Mouse (Mus musculus) kidney, embryonic 15.5 days (tissue): ENCODE data around the gene Myh10. TPM values are rescaled to one million over a fixed set of nuclear protein-coding genes. Genes with fewer than 3 reads are reported as not detected.

Experiments
- ATAC-seq: fragments of 200-750 bp; cut with Nextera tagmentation; replicated peaks from 2 replicates; pipeline ENCODE4 v1.8.0; 2017; ENCODE audit warnings: moderate TSS enrichment; ENCODE audit not compliant: low FRiP score
- H3K27ac ChIP-seq: fragments of 300-500 bp; sonication (generic); 2 replicates; pipeline ENCODE4 v1.5.1; 2015; ENCODE audit warnings: mild to moderate bottlenecking, inconsistent platforms
- H3K27me3 ChIP-seq: fragments of 300-500 bp; sonication (generic); 2 replicates; pipeline ENCODE4 v1.6.1; 2015; ENCODE audit warnings: inconsistent platforms
- H3K36me3 ChIP-seq: fragments of 300-500 bp; sonication (generic); 2 replicates; pipeline ENCODE4 v1.6.1; 2015; ENCODE audit warnings: inconsistent platforms
- H3K4me1 ChIP-seq: fragments of 300-500 bp; sonication (generic); 2 replicates; pipeline ENCODE4 v1.6.1; 2015; ENCODE audit warnings: inconsistent platforms
- H3K4me2 ChIP-seq: fragments of 300-500 bp; sonication (generic); 2 replicates; pipeline ENCODE4 v1.6.1; 2015; ENCODE audit warnings: moderate library complexity, mild to moderate bottlenecking, inconsistent platforms
- H3K4me3 ChIP-seq: fragments of 300-500 bp; sonication (generic); replicated peaks from 2 replicates; pipeline ENCODE4 v1.5.1; 2015; ENCODE audit warnings: mild to moderate bottlenecking, inconsistent platforms
- H3K9ac ChIP-seq: fragments of 300-500 bp; sonication (generic); 2 replicates; pipeline ENCODE4 v1.6.1; 2015; ENCODE audit warnings: mild to moderate bottlenecking, inconsistent platforms
- H3K9me3 ChIP-seq: fragments of 300-500 bp; sonication (generic); replicated peaks from 2 replicates; pipeline ENCODE4 v1.6.1; 2016; ENCODE audit warnings: inconsistent platforms
- WGBS: fragments of 180-500 bp; shearing (Covaris S2); methylation state at CpG from one replicate; pipeline ENCODE4 v1.1.7; 2015; ENCODE audit warnings: mixed read lengths; 5-methylcytosine and 5-hydroxymethylcytosine counted together
- polyA plus RNA-seq: library from polyadenylated mRNA; unstranded; fragments of >200 nt; fragmentation: Nextera tagmentation; extraction: Ambion mirVana; gene quantifications from 2 replicates; pipeline ENCODE4 v1.2.1, GENCODE M21; 2015

Myh10 gene
- polyA plus RNA-seq, 1 experiment from 2014 or later = 137 TPM

DNA sequence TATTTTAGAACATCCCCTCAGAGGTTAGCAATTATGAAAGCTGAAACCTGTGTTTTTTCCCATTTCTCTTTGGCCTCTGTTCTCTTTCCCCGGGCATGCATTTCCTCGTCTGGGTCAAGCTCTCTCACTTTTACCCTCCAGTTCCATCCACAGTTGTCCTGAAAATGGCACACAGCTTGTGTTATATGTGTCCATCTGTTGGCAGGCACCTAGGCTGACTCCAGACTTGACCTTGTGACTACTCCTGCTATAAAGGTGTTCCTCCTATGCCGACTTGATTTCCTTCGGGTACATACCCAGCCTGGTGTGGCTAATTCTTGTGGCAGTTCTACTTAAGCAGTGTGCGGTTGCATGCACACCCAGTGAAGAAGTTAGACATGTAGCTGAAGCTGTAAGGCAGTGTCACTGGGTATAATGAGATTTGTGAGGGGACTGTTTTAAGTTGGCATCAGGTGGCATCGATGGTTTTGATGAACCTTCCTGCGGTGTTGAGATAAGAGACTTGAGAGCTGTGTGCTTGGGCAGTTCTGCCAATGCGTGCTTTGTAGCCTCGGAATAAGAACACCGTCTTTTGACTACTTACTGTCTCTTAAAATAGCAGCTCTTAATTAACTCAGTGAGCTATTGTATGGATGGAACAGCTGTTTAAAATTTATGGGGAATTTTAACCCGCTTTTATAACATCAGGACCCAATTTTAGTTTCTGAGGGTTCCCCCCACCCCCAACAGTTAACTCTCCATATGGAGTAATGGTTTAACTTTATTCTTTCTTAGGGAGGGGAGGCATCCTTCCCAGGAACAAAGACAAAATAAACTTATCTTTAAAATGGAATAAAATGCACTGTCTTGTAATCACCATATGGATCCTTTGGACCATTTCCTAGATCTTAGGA lies 65.3 kb downstream of the Myh10 start:
- H3K9me3 ChIP-seq = no peaks in the 10 kb centered on the region
- no peak overlapping the region for H3K4me3 ChIP-seq
- no peak overlapping the region for H3K4me2 ChIP-seq
- H3K27me3 ChIP-seq = no peaks in the 10 kb centered on the region
- H3K36me3 ChIP-seq = peaks cover 51% of the 10 kb centered on the region
- no peak for ATAC-seq
- no peak overlapping the region for H3K9ac ChIP-seq
- no peak overlapping the region for H3K27ac ChIP-seq
- H3K4me1 ChIP-seq = peaks cover 39% of the 10 kb centered on the region
- WGBS = 85% methylated on average over 11 of the region's 11 CpGs

- WGBS = 96% methylated on average over 3 of the region's 3 CpGs
- Histone ChIP-seq H3K4me2 (no peak overlapping the region), H3K9ac (no peak overlapping the region), H3K27ac (no peak overlapping the region), H3K9me3 (no peaks in the 10 kb centered on the region), H3K4me1 (peaks cover 13% of the 10 kb centered on the region), H3K27me3 (no peaks in the 10 kb centered on the region), H3K36me3 (peaks cover 67% of the 10 kb centered on the region), H3K4me3 (no peak overlapping the region)
- no peak for ATAC-seq
These were observed 68.3 kb downstream of the Myh10 start for GRCm38 (mm10) chr11:68759691-68760090.

DNA sequence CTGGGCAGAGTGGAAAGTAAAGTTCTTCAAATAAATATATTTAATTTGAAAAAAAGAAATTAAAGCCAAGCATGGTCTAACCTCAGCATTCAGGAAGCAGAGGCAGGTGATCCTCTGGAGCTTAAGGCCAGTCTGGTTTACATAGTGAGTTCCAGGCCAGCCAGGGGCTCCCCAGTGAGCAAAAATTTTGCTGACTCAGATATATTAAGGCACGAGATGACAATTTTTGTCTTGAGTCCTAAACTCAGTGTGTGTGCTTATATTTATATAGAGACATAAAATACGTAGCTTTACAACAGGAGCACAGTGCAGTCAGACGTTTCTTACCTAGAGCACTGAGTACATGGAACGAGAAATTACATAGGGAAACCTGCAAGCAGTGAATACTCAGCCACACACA lies 69.8 kb downstream of the Myh10 start:
- Histone ChIP-seq H3K27me3 (no peaks in the 10 kb centered on the region), H3K4me3 (no peak overlapping the region), H3K4me2 (no peak overlapping the region), H3K36me3 (peaks cover 80% of the 10 kb centered on the region), H3K9ac (no peak overlapping the region), H3K27ac (no peak overlapping the region), H3K9me3 (no peaks in the 10 kb centered on the region), H3K4me1 (peaks cover 5% of the 10 kb centered on the region)
- ATAC-seq = no peak
- WGBS = 81% methylated on average over 4 of the region's 4 CpGs

DNA sequence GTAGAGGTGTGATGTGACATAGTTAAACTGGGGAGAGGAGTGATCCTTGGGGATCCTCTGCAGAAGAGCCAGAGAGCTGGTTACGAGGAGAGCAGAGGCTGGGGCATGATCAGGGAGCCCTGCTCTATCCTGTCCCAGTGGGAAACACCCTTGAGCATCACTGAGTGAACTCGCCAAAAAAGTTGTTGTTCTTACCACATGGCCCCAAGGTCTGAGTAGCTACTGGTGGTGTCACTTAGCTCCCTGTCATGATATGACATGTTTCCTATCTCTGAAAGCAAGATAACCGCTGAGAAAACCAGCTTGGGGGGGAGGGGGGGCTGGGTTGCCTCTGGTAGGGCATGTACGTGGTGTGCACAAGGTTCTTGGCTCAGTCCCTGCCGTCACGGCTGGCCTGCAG lies 70.3 kb downstream of the Myh10 start:
- H3K36me3 ChIP-seq = peaks cover 81% of the 10 kb centered on the region
- no peak overlapping the region for H3K4me3 ChIP-seq
- no peaks in the 10 kb centered on the region for H3K9me3 ChIP-seq
- WGBS = 82% methylated on average over 6 of the region's 6 CpGs
- H3K9ac ChIP-seq = no peak overlapping the region
- peaks cover 2% of the 10 kb centered on the region; the same call in 1 of the 2 replicates for H3K4me1 ChIP-seq
- no peak overlapping the region for H3K4me2 ChIP-seq
- ATAC-seq = no peak
- H3K27ac ChIP-seq = no peak overlapping the region
- H3K27me3 ChIP-seq = no peaks in the 10 kb centered on the region

GRCm38 (mm10) chr11:68764622-68765021 lies 73.3 kb downstream of the Myh10 start:
- Histone ChIP-seq H3K9me3 (no peaks in the 10 kb centered on the region), H3K4me1 (no peaks in the 10 kb centered on the region), H3K27ac (no peak overlapping the region), H3K9ac (no peak overlapping the region), H3K4me3 (no peak overlapping the region), H3K36me3 (peaks cover 99% of the 10 kb centered on the region), H3K4me2 (no peak overlapping the region), H3K27me3 (no peaks in the 10 kb centered on the region)
- 66% methylated on average over 3 of the region's 3 CpGs for WGBS
- no peak for ATAC-seq

DNA sequence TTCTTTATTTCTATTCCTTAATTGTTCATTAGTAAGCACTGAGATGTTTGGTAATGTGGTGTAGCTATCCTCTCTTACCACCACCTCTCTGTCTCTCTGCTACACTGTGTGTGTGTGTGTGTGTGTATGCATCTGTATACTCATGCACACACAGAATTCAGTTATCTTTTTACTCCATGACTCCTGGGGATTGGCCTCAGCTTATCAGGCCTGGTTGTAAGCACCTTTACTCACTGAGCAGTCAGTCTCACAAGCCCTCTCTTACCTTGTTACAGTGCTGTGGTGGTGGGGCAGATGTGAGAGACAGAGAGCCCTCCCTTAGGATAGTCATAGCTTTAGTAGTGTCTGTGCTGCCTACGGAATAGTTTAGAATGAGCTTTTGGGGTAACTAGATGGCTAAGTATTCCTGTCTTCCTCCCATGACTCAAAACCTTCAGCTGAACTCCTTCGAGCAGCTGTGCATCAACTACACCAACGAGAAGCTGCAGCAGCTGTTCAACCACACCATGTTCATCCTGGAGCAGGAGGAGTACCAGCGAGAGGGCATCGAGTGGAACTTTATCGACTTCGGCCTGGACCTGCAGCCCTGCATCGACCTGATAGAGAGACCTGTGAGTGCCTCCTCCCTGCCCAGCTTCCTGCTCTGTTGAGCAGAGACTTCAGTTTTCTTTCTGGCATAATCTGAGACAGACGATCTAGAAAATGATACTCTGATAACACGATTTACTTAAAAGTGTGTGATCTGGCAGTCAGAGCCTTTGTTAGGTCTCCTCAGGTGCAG lies 76.6 kb downstream of the Myh10 start:
- Histone ChIP-seq H3K9me3 (no peaks in the 10 kb centered on the region), H3K9ac (no peak overlapping the region), H3K4me2 (no peak overlapping the region), H3K27me3 (no peaks in the 10 kb centered on the region), H3K36me3 (peaks cover 100% of the 10 kb centered on the region), H3K4me3 (no peak overlapping the region), H3K27ac (no peak overlapping the region), H3K4me1 (no peaks in the 10 kb centered on the region)
- no peak for ATAC-seq
- WGBS = 95% methylated on average over 10 of the region's 10 CpGs

DNA sequence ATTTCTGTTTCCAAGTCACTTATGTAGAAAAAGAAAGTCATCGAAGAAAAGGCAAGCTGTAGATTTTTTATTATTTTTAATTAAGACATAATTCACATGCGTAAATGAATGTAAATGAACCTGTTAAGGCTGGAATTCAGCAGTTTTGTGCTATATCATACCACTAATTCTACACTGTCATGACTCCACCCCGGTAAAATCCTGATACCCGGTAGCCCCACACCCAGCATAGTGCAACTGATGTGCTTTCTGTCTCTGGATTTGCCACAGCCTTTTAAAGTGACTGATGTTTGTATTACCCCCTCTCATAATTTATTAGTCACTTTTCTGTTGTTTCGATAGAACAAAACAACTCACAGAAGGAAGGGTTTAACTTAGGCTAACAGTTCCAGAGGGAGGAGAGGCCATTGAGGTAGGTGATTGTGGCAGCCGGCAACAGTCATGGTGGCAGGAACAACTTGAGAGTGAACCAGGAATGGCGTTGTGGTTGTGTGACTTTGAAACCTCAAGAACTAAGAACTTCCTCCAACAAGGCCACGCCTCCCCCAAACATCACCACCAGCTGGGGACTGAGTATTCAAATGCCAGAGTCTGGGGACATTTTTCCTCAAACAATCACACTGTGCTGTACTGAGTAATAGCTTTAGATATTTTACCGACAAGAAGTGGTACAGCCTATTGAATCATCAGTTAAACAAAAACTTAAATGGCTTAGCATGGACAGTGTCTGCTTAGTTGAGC lies 78.6 kb downstream of the Myh10 start:
- Histone ChIP-seq H3K27ac (no peak overlapping the region), H3K4me1 (no peaks in the 10 kb centered on the region), H3K27me3 (no peaks in the 10 kb centered on the region), H3K9ac (no peak overlapping the region), H3K4me3 (no peak overlapping the region), H3K9me3 (no peaks in the 10 kb centered on the region), H3K36me3 (peaks cover 100% of the 10 kb centered on the region), H3K4me2 (no peak overlapping the region)
- WGBS = 94% methylated on average over 9 of the region's 9 CpGs
- ATAC-seq = no peak

DNA sequence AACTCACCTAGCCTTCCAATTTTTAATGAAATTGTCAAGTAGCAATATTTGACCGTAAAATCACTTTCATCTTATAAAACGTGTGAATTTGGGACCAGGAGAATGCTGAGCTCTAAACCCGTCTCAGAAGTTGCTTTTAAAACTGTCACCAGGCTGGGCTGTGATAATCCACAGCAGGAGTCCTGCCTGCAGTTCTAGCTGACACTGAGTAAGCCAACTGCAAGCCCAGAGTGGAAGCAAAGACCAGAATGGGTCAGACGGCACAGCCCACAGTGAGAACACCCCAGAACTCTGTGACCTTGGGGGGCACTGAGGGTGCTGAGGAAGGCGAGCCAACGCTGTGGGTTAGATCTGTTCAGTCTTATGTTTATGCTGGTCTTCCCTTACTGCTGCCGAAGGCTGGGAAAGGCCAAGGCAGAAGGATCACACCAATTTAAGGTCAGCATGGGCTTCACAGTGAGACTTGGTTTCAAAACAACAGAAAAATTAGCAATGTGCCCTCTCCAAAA lies 84.8 kb downstream of the Myh10 start:
- Histone ChIP-seq H3K4me1 (no peaks in the 10 kb centered on the region), H3K9me3 (no peaks in the 10 kb centered on the region), H3K27me3 (no peaks in the 10 kb centered on the region), H3K4me3 (no peak overlapping the region), H3K9ac (no peak overlapping the region), H3K36me3 (peaks cover 98% of the 10 kb centered on the region), H3K27ac (no peak overlapping the region), H3K4me2 (no peak overlapping the region)
- ATAC-seq = no peak
- WGBS = 83% methylated on average over 7 of the region's 7 CpGs

GRCm38 (mm10) chr11:68777933-68778332 lies 86.6 kb downstream of the Myh10 start:
- H3K36me3 ChIP-seq = peaks cover 98% of the 10 kb centered on the region
- no peak for ATAC-seq

GRCm38 (mm10) chr11:68778855-68779254 lies 87.5 kb downstream of the Myh10 start:
- Histone ChIP-seq H3K9me3 (no peaks in the 10 kb centered on the region), H3K9ac (no peak overlapping the region), H3K27me3 (no peaks in the 10 kb centered on the region), H3K4me3 (no peak overlapping the region), H3K4me1 (no peaks in the 10 kb centered on the region), H3K27ac (no peak overlapping the region), H3K36me3 (peaks cover 98% of the 10 kb centered on the region), H3K4me2 (no peak overlapping the region)
- ATAC-seq = no peak

More at GRCm38 (mm10) chr11:68777933-68778332, 86.6 kb downstream of the Myh10 start:
- WGBS = 76% methylated on average over 11 of the region's 11 CpGs
- H3K27ac ChIP-seq = no peak overlapping the region
- no peak overlapping the region for H3K4me2 ChIP-seq
- no peaks in the 10 kb centered on the region for H3K4me1 ChIP-seq
- H3K9ac ChIP-seq = no peak overlapping the region
- H3K9me3 ChIP-seq = no peaks in the 10 kb centered on the region
- no peaks in the 10 kb centered on the region for H3K27me3 ChIP-seq
- H3K4me3 ChIP-seq = no peak overlapping the region

DNA sequence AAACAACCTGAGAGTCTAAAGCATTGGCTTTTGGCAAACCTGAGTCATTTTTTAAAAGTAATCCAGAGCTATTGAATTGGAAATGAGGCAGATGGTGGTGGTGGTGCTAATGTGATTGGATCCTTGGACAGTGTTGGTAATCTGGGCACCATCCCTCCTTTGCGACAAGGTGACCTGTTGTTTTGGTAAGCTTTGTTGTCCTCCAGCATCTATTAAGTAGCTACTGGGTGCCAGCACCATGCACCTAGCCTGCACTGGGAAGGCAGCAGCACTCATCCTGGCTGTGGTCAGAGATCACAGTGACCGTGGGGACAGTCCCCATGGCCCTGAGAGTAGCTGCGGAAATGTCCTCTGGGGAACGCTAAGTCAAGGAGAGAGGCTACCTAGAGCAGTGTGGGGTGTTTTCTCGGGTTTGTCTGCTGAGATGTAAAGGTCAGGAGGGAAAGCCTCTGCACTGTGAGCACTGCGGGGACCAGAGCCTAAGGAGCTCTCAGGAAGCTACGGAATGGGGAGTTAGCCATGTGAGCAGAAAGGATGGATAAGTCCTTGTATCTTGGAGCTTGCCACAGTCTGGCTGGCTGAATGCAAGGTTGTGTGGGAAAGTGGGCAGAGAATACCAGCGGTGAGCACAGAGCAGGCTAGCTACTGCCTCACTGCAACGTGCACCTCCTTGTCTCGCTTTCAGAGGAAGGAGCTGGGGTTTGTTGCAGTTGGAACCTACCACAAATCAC lies 88.5 kb downstream of the Myh10 start:
- Histone ChIP-seq H3K4me1 (no peaks in the 10 kb centered on the region), H3K36me3 (peaks cover 98% of the 10 kb centered on the region)
- WGBS = 82% methylated on average over 10 of the region's 10 CpGs

More for the DNA sequence above, 88.5 kb downstream of the Myh10 start:
- Histone ChIP-seq H3K4me2 (no peak overlapping the region), H3K4me3 (no peak overlapping the region), H3K27ac (no peak overlapping the region), H3K27me3 (no peaks in the 10 kb centered on the region), H3K9me3 (no peaks in the 10 kb centered on the region), H3K9ac (no peak overlapping the region)
- no peak for ATAC-seq
